Mouse (Mus musculus): ENCODE measurements around the gene Rbfox1.

DNA sequence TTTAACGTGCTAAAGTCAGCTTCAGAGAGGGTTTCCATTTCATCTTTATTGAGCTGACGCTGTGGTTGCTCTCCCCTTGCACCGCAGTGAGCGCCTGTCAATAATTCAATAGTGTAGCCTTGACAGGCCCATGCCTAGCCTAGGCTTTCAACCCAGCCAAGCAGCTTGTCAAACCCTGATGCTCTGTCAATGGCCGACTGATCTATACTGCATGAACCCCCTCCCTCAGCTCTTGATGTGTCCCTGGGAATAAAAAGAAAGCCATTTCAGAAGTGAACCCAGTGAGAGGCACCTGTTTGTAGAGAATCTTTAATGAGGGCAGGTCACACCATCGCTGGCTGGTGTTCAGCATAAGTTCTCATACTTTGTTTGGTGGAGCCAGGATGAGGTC, 1274.7 kb downstream of the Rbfox1 start:
- TF ChIP-seq CTCF (IDR thresholded peaks at IDR 0.05; ENCODE audit: low read depth, low read length), result no peak
- no peak for TF ChIP-seq POLR2A (IDR thresholded peaks at IDR 0.05; ENCODE audit: borderline replicate concordance, low read depth, low read length)

Data from bone marrow macrophage, adult 2 months (primary cell).